Mouse (Mus musculus) E14TG2a.4 (cell line): ENCODE results near the gene Pin1.

Experiments
- CTCF ChIP-seq: conservative IDR thresholded peaks from 2 replicates; pipeline ENCODE4 v1.5.1; 2014; ENCODE audit warnings: low read length
- POU5F1 ChIP-seq: IDR thresholded peaks from 2 replicates; pipeline ENCODE4 v1.6.1; 2014; ENCODE audit warnings: low read length, borderline replicate concordance

DNA sequence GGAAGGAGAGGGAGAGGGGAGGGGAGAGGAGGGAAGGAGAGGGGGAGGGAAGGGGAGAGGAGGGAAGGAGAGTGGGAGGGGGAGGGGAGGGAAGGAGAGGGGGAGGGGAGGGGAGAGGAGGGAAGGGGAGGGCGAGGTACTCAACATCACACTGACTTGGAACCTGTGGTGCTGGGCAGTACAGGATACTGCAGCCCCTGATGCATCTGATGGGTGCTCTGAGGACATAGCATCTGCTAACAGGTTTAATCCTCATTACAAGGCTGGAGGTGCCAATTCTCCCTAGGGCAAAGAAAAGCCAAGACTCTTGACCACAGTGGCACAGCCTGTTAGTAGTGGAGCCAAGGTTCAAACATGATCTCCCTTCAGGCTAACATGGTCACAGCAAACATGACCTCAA is 37.5 kb downstream of the Pin1 start:
- TF ChIP-seq CTCF (no peak), POU5F1 (no peak)
